Mouse (Mus musculus) pancreas, adult 10 weeks (tissue): ENCODE measurements around the gene Ece1. TPM values are rescaled to one million over a fixed set of nuclear protein-coding genes. Genes with fewer than 3 reads are reported as not detected.

Experiments used
- polyA plus RNA-seq: library from polyadenylated mRNA; stranded (reverse); fragments of 350-450 nt; fragmentation: Illumina TruSeq; extraction: RNeasy Lipid Tissue Mini Kit (QIAGEN cat#74804); gene quantifications from one replicate; pipeline ENCODE4 v1.2.3, GENCODE M21; 2015; ENCODE audit warnings: low read depth, low replicate concordance; ENCODE audit not compliant: insufficient read depth

Ece1 gene
- 30.1 TPM for polyA plus RNA-seq

GRCm38 (mm10) chr4:137862019-137862418, at the start of gene Ece1:
Gene Ece1, plus strand, starts transcription at chr4:137862237.

DNA sequence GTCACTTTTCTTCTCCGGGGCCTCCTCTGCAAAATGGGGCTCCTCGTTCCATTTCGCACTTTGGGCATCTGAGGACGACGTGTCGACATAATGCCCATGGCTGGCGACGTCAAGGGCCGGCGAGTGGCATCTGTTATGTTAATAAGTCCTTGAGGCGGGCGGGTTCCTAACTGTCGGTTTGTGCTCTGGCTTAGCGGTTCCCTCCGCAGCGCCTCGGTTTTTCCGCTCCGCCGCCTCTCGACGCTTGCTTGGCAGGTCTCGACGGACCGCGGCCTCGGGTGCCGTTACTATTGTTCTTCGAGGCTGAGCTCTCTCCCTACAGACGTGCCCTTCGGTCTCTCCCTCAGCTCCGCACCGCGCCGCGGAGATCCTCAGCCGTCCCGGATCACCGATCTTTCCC, 130.9 kb downstream of the Ece1 start, which contains the start of gene Eif4g3:
Gene Eif4g3, plus strand, starts transcription at position 133 of the 400 bp plus-strand sequence.

Other genes with a start within 250 kb of the Ece1 start
- 215 TPM for gene Rap1gap, start 197.5 kb upstream of the Ece1 start, polyA plus RNA-seq
- gene Alpl, start 65.9 kb upstream of the Ece1 start, polyA plus RNA-seq: 3.6 TPM
- gene Eif4g3, start 130.8 kb downstream of the Ece1 start, polyA plus RNA-seq: 17.8 TPM